Mouse (Mus musculus) layer of hippocampus, postnatal 10 days (tissue): ENCODE results near the gene Bcl6b. TPM values are rescaled to one million over a fixed set of nuclear protein-coding genes. Genes with fewer than 3 reads are reported as not detected.

Source experiments
- DNase-seq, 2 experiments: peaks; one replicate each; pipeline ENCODE4 v3.0.0; 2021; ENCODE audit warnings: low spot score in 2 of 2
- microRNA-seq, 2 experiments: library from miRNA; unstranded; fragments of <30 nt; microRNA quantifications; one replicate each; pipeline ENCODE4 v1.2.0; 2021
- total RNA-seq, 2 experiments: library from RNA; stranded (reverse); gene quantifications; 2 replicates each; pipeline ENCODE4 v1.2.3; 2021

The Bcl6b gene
- total RNA-seq, 2 experiments from 2014 or later: 4.3 to 7.4 TPM

DNA sequence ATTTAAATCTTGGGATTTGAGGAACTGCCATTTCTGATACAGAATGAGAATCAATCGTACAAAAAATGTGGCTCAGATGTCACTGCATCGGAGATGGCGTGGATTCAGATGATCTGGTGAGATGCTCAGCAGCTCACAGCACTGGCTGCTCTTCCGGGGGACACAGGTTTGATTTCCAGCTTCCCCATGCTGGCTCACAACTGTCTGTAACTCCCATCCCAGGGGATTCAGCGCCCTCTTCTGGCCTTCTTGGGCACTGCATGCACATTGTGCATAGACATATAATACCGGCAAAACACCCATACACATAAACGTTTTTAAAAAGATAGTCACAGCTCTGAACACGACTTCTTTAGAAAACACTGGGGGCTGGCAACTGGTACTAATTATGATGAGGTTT is 52.0 kb downstream of the Bcl6b start:
- DNase-seq: peak in 1 of 2 experiments; percentile 24

DNA sequence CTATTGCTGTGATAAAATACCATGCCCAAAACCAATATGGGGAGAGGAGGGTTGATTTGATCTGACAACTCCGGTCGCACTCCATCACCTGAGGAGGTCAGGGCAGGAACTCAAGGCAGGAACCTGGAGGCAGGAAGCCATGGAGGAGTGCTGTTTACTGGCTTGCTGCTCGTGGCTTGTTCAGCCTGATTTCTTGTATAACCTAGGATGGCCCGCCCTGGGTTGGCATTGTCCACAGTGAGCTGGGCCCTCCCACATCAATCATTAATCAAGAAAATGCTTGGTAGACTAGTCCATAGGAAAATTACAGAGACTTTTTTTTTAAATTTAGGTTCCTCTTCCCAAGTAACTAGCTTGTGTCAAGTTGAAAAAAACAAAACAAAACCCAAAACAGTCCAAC is 55.1 kb downstream of the Bcl6b start:
- DNase-seq: no peak

Small RNA genes within 50 kb of the gene (microRNA-seq; reads per million reads assigned to microRNA genes)
- gene Mir195a (726 to 1,567 reads per million in 2 experiments), gene Mir497 (0 reads per million in 2 experiments), gene Mir497b (0 reads per million in 2 experiments)

Other genes starting within 250 kb of the Bcl6b start
- 100 to 1,000 TPM; 101 to 105 TPM for gene Ctdnep1, start 248.6 kb downstream of the Bcl6b start, total RNA-seq
- 10 to 100 TPM; 98.0 to 99.5 TPM for gene Elp5, start 247.3 kb downstream of the Bcl6b start, total RNA-seq
- 100 to 1,000 TPM; 256 to 267 TPM for gene Gabarap, start 238.7 kb downstream of the Bcl6b start, total RNA-seq
- 10 to 100 TPM; 40.1 to 43.7 TPM for gene Phf23, start 234.0 kb downstream of the Bcl6b start, total RNA-seq
- 10 to 100 TPM; 26.1 to 38.9 TPM for gene Dvl2, start 229.2 kb downstream of the Bcl6b start, total RNA-seq
- 10 to 100 TPM; 55.7 to 57.6 TPM for gene Acadvl, start 214.4 kb downstream of the Bcl6b start, total RNA-seq
- gene Dlg4, start 212.9 kb downstream of the Bcl6b start, total RNA-seq: 100 to 1,000 TPM; 705 to 717 TPM
- 1 to 10 TPM; 1.2 to 1.3 TPM for gene Asgr1, start 175.7 kb downstream of the Bcl6b start, total RNA-seq
- not detected for gene Asgr2, start 137.2 kb downstream of the Bcl6b start, total RNA-seq
- under 1 TPM; 0.67 to 0.69 TPM for gene Mgl2, start 99.5 kb downstream of the Bcl6b start, total RNA-seq
- gene Clec10a, start 73.6 kb downstream of the Bcl6b start, total RNA-seq: 1 to 10 TPM; 1.2 to 1.4 TPM
- 10 to 100 TPM; 32.8 to 39.6 TPM for gene Slc16a11, start 17.0 kb downstream of the Bcl6b start, total RNA-seq
- 10 to 100 TPM in 1 of 2 experiments, 1 to 10 TPM in 1; 9.2 to 12.1 TPM for gene Slc16a13, start 8.7 kb downstream of the Bcl6b start, total RNA-seq
- 10 to 100 TPM; 44.8 to 55.3 TPM for gene 0610010K14Rik, start 8.1 kb upstream of the Bcl6b start, total RNA-seq
- 1 to 10 TPM; 6.6 to 8.7 TPM for gene Gm21988, start 10.0 kb upstream of the Bcl6b start, total RNA-seq
- gene Rnasek, start 10.0 kb upstream of the Bcl6b start, total RNA-seq: 100 to 1,000 TPM; 306 to 350 TPM
- under 1 TPM; 0.45 to 0.69 TPM for gene Alox12, start 25.6 kb upstream of the Bcl6b start, total RNA-seq
- not detected for gene Alox12e, start 92.8 kb upstream of the Bcl6b start, total RNA-seq
- gene Alox15, start 122.2 kb upstream of the Bcl6b start, total RNA-seq: not detected
- 10 to 100 TPM; 41.3 to 46.8 TPM for gene Pelp1, start 180.2 kb upstream of the Bcl6b start, total RNA-seq
- 10 to 100 TPM; 92.5 to 96.0 TPM for gene Arrb2, start 202.8 kb upstream of the Bcl6b start, total RNA-seq
- gene Med11, start 222.1 kb upstream of the Bcl6b start, total RNA-seq: 10 to 100 TPM; 20.5 TPM
- 1 to 10 TPM in 1 of 2 experiments, under 1 TPM in 1; 0.96 to 1.1 TPM for gene Zmynd15, start 229.6 kb upstream of the Bcl6b start, total RNA-seq
- under 1 TPM; 0.42 to 0.69 TPM for gene Cxcl16, start 230.2 kb upstream of the Bcl6b start, total RNA-seq